Mouse (Mus musculus) activated CD4-positive, CD25-positive, alpha-beta regulatory T cell, adult 4 months (primary cell): ENCODE data around the gene Bcl9. TPM values are rescaled to one million over a fixed set of nuclear protein-coding genes. Genes with fewer than 3 reads are reported as not detected.

ENCODE experiments used
- ATAC-seq: one replicate; pipeline ENCODE4 v1.8.0; 2017
- polyA plus RNA-seq, 2 experiments: library from polyadenylated mRNA; unstranded; fragments of 100-300 nt; shearing (Covaris generic); gene quantifications; one replicate each; pipeline ENCODE4 v1.2.1; 2017

Gene Bcl9
- polyA plus RNA-seq, 2 experiments from 2014 or later: 2.7 to 3.2 TPM

GRCm38 (mm10) chr3:97171531-97171930, 126.2 kb downstream of the Bcl9 start:
- no peak for ATAC-seq

- no peak for ATAC-seq
Measured at GRCm38 (mm10) chr3:97167126-97167525, 130.6 kb downstream of the Bcl9 start.

- no peak for ATAC-seq
Measured at GRCm38 (mm10) chr3:97164477-97164876, 133.2 kb downstream of the Bcl9 start.

- no peak for ATAC-seq
Measured at GRCm38 (mm10) chr3:97161773-97162172, 135.9 kb downstream of the Bcl9 start.

- ATAC-seq: no peak
Measured at GRCm38 (mm10) chr3:97160908-97161307, 136.8 kb downstream of the Bcl9 start.

GRCm38 (mm10) chr3:97159986-97160385, 137.7 kb downstream of the Bcl9 start:
- no peak for ATAC-seq

- peak; percentile 13 for ATAC-seq
Measured at GRCm38 (mm10) chr3:97159509-97159850, 138.2 kb downstream of the Bcl9 start.

- peak; percentile 90 for ATAC-seq
Measured at GRCm38 (mm10) chr3:97158611-97159508, 138.9 kb downstream of the Bcl9 start, which contains the start of gene Acp6. TSS of gene Acp6 (plus strand) at chr3:97158777.

- ATAC-seq: no peak
Measured at GRCm38 (mm10) chr3:97157958-97158599, 139.6 kb downstream of the Bcl9 start.

- no peak for ATAC-seq
Measured at GRCm38 (mm10) chr3:97157308-97157707, 140.4 kb downstream of the Bcl9 start.

- no peak for ATAC-seq
Measured at GRCm38 (mm10) chr3:97156431-97156830, 141.3 kb downstream of the Bcl9 start.

Other genes with a start within 250 kb of the Bcl9 start
- 10 to 100 TPM; 29.4 to 32.1 TPM for gene Acp6, start 139.1 kb downstream of the Bcl9 start, polyA plus RNA-seq
- not detected for gene Olfr1402, start 124.1 kb upstream of the Bcl9 start, polyA plus RNA-seq